Mouse (Mus musculus) kidney, adult 10 weeks (tissue): ENCODE measurements around the gene Olfr1264. TPM values are rescaled to one million over a fixed set of nuclear protein-coding genes. Genes with fewer than 3 reads are reported as not detected.

Source experiments
- polyA plus RNA-seq: library from polyadenylated mRNA; stranded (reverse); fragments of 350-450 nt; fragmentation: Illumina TruSeq; extraction: RNeasy Lipid Tissue Mini Kit (QIAGEN cat#74804); gene quantifications from one replicate; pipeline ENCODE4 v1.2.3, GENCODE M21; 2014; ENCODE audit warnings: low read depth, low replicate concordance

Olfr1264 gene
- not detected for polyA plus RNA-seq

GRCm38 (mm10) chr2:90025477-90025876 is at the start of gene Olfr1264:
Gene Olfr1264, minus strand, starts transcription at chr2:90025577.

GRCm38 (mm10) chr2:90063494-90063893 is 38.1 kb upstream of the Olfr1264 start, which contains the start of gene Olfr140:
Gene Olfr140, minus strand, starts transcription at chr2:90063594.

GRCm38 (mm10) chr2:90035037-90035436 is 9.7 kb upstream of the Olfr1264 start, which contains the start of gene Olfr1265:
Gene Olfr1265, plus strand, starts transcription at chr2:90035337.

GRCm38 (mm10) chr2:90011831-90012230 is 13.5 kb downstream of the Olfr1264 start, which contains the start of gene Olfr1263:
Gene Olfr1263, plus strand, starts transcription at chr2:90012131.

GRCm38 (mm10) chr2:89999845-90000244 is 25.5 kb downstream of the Olfr1264 start, which contains the start of gene Olfr1262:
Gene Olfr1262, plus strand, starts transcription at chr2:90000145.

GRCm38 (mm10) chr2:89990921-89991320 is 34.5 kb downstream of the Olfr1264 start, which contains the start of gene Olfr1261:
Gene Olfr1261, plus strand, starts transcription at chr2:89991221.

GRCm38 (mm10) chr2:89974184-89974583 is 51.2 kb downstream of the Olfr1264 start, which contains the start of gene Olfr1260:
Gene Olfr1260, plus strand, starts transcription at chr2:89974340.

Other genes starting within 250 kb of the Olfr1264 start
- gene Olfr1254, start 232.0 kb downstream of the Olfr1264 start, polyA plus RNA-seq, result not detected
- gene Olfr1255, start 213.5 kb downstream of the Olfr1264 start, polyA plus RNA-seq, result not detected
- not detected for gene Olfr1256, start 184.0 kb downstream of the Olfr1264 start, polyA plus RNA-seq
- not detected for gene Olfr48, start 177.4 kb downstream of the Olfr1264 start, polyA plus RNA-seq
- gene Olfr1257, start 147.1 kb downstream of the Olfr1264 start, polyA plus RNA-seq, result not detected
- not detected for gene Olfr1258, start 98.3 kb downstream of the Olfr1264 start, polyA plus RNA-seq
- not detected for gene Olfr1259, start 76.9 kb downstream of the Olfr1264 start, polyA plus RNA-seq
- not detected for gene Olfr1260, start 51.2 kb downstream of the Olfr1264 start, polyA plus RNA-seq
- gene Olfr1261, start 34.4 kb downstream of the Olfr1264 start, polyA plus RNA-seq, result not detected
- gene Olfr1262, start 25.4 kb downstream of the Olfr1264 start, polyA plus RNA-seq, result not detected
- gene Olfr1263, start 13.4 kb downstream of the Olfr1264 start, polyA plus RNA-seq, result not detected
- not detected for gene Olfr1265, start 9.8 kb upstream of the Olfr1264 start, polyA plus RNA-seq
- not detected for gene Olfr140, start 38.0 kb upstream of the Olfr1264 start, polyA plus RNA-seq
- not detected for gene Olfr1269, start 95.8 kb upstream of the Olfr1264 start, polyA plus RNA-seq
- gene Olfr32, start 116.7 kb upstream of the Olfr1264 start, polyA plus RNA-seq, result not detected
- gene Olfr1270, start 127.5 kb upstream of the Olfr1264 start, polyA plus RNA-seq, result not detected
- gene Olfr1506, start 198.9 kb upstream of the Olfr1264 start, polyA plus RNA-seq, result not detected
- gene Olfr142, start 232.0 kb upstream of the Olfr1264 start, polyA plus RNA-seq, result not detected
- not detected for gene Olfr1271, start 245.5 kb upstream of the Olfr1264 start, polyA plus RNA-seq